Comparison of ENCODE assay signal across 7 mouse cellular contexts in the genomic region with DNA sequence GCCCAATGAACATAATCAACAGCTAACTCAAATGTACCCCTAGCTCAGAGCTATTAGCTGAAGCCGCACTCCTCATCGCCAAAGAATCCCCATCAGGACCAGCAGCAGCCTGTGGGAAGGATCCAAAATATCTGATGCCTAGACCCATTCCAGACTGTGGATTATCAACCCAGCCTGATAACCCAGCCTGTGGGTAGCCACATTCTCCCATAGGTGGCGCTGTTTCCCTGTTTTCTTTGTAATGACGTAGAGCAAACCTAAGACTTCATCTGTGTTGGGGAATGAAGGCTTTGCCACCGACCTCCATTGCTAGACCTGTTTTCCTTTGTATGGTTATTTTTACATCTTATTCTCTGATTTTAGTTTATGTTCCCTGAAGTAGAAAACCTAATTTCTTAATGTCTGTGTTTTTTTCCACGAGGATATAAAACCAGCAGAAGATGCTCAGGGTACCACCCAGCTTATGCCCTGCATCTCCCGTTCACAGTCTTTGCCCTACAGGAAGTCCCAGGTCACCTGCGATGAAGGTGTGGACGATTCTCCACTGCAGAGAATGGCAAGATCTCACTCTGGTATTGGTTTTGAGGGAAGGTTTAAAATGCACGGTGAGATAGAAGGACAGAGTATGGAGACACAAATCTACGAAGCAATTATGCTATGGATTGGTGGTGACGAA. TPM values are rescaled to one million over a fixed set of nuclear protein-coding genes. Genes with fewer than 3 reads are reported as not detected.
DNase-seq lines count a peak whose midpoint lies in the region; TF ChIP-seq lines count a peak whose summit lies in the region.

No protein-coding gene starts in this region.

- TF ChIP-seq CTCF in layer of hippocampus, adult 2 months (conservative IDR thresholded peaks at IDR 0.05): peak; percentile 95

- no peak overlapping the region for H3K4me3 ChIP-seq in ES-E14 (ENCODE audit: insufficient read depth in 1 of 2, low read depth in 1 of 2, low read length in 2 of 2, poor library complexity in 1 of 2, severe bottlenecking in 1 of 2)
- H3K4me3 ChIP-seq in embryonic facial prominence, embryonic 10.5 days: no peak overlapping the region
- H3K4me3 ChIP-seq in layer of hippocampus, adult 2 months: peak overlapping the region; percentile 8; the same call in 1 of the 2 replicates

- peak; percentile 71 for DNase-seq in ES-E14 (ENCODE audit: low read depth, low spot score)
- DNase-seq in adrenal gland, postnatal 25 days: peak; percentile 43
- DNase-seq in embryonic facial prominence, embryonic 10.5 days (ENCODE audit: low spot score): peak; percentile 78
- DNase-seq in heart, postnatal 14 days: peak; percentile 60 to 85
- peak; percentile 63 to 81 for DNase-seq in layer of hippocampus, adult 2 months (ENCODE audit: low spot score in 2 of 2)
- DNase-seq in lung, postnatal 14 days: peak; percentile 83
- peak; percentile 77 to 78 for DNase-seq in right cerebral cortex, adult 2 months (ENCODE audit: low spot score in 2 of 2)

- whole genome bisulfite sequencing in embryonic facial prominence, embryonic 10.5 days: 35% methylated on average over 12 of the region's 12 CpGs

- in situ Hi-C loops in ES-E14 (cut with MboI; ENCODE audit: low sequenced_read_pairs in 2 of 2, unreplicated experiment in 2 of 2): no loop called here

- H3K36me3 ChIP-seq in ES-E14 (ENCODE audit: control insufficient read depth, insufficient read depth, low read length, poor library complexity, severe bottlenecking): no peaks in the 10 kb centered on the region
- H3K36me3 ChIP-seq in embryonic facial prominence, embryonic 10.5 days (replicated peaks): no peaks in the 10 kb centered on the region

- no peaks in the 10 kb centered on the region for H3K27me3 ChIP-seq in embryonic facial prominence, embryonic 10.5 days (replicated peaks; ENCODE audit: low read depth, poor library complexity, severe bottlenecking)

- peaks cover 2 to 6% of the 10 kb centered on the region in 2 experiments; a peak in 2 of 4 replicates for H3K4me1 ChIP-seq in ES-E14 (ENCODE audit: control insufficient read depth in 2 of 2, insufficient read depth in 2 of 2, low read length in 2 of 2, poor library complexity in 1 of 2)
- peaks cover 8% of the 10 kb centered on the region for H3K4me1 ChIP-seq in embryonic facial prominence, embryonic 10.5 days

- no peaks in the 10 kb centered on the region for H3K9me3 ChIP-seq in ES-E14 (ENCODE audit: control insufficient read depth, insufficient read depth, low read depth, low read length)
- H3K9me3 ChIP-seq in embryonic facial prominence, embryonic 10.5 days: no peaks in the 10 kb centered on the region

- no peak overlapping the region for H3K27ac ChIP-seq in ES-E14 (ENCODE audit: insufficient read depth, low read depth, low read length, poor library complexity, severe bottlenecking)
- H3K27ac ChIP-seq in embryonic facial prominence, embryonic 10.5 days (replicated peaks): no peak overlapping the region
- H3K27ac ChIP-seq in layer of hippocampus, adult 2 months: no peak overlapping the region

- intact Hi-C loops in heart, postnatal 14 days (cut with DNase I): loop anchor here (5.0 to 10.0 kb wide), 3 partner anchors 164 to 287 kb away; no protein-coding TSS in a partner anchor

- H3K9ac ChIP-seq in ES-E14 (ENCODE audit: insufficient read depth, low read depth, low read length, poor library complexity, severe bottlenecking): no peak overlapping the region

TF ChIP-seq in ES-E14, 5 proteins besides CTCF, POLR2A, EP300 and RAD21:
- TF ChIP-seq CHD2 (IDR thresholded peaks at IDR 0.05; ENCODE audit: low read depth, low read length) (no peak), ZC3H11A (IDR thresholded peaks at IDR 0.05; ENCODE audit: borderline replicate concordance, low read depth, low read length) (no peak), MAFK (IDR thresholded peaks at IDR 0.05; ENCODE audit: insufficient read depth, low read depth, low read length) (no peak), HCFC1 (IDR thresholded peaks at IDR 0.05; ENCODE audit: borderline replicate concordance, insufficient read depth, low read length) (no peak), ZNF384 (IDR thresholded peaks at IDR 0.05; ENCODE audit: low read depth, low read length) (no peak)

RNA-seq across cellular contexts. Expression of gene Arhgap35, which starts 13.4 kb away (rescaled TPM):
- total RNA-seq in ES-E14 (2012; rRNA removed): 43.0 and 46.6 TPM in 2 replicates
- 74.8 and 76.1 TPM in 2 replicates for total RNA-seq in adrenal gland, postnatal 25 days (2021)
- 32.4 and 32.6 TPM in 2 replicates for polyA plus RNA-seq in embryonic facial prominence, embryonic 10.5 days (2016; fragmentation: Nextera tagmentation; extraction: Ambion mirVana)
- total RNA-seq in heart, postnatal 14 days (2021): 10 to 100 TPM; 42.8 to 44.1 TPM
- total RNA-seq in layer of hippocampus, adult 2 months (2021): 100 to 1,000 TPM; 124 to 128 TPM

RNA-seq across cellular contexts. Expression of gene Ceacam15, which starts 47.3 kb away (rescaled TPM):
- not detected in 2 replicates for total RNA-seq in ES-E14 (2012; rRNA removed)
- not detected in 2 replicates for total RNA-seq in adrenal gland, postnatal 25 days (2021)
- not detected in 2 replicates for polyA plus RNA-seq in embryonic facial prominence, embryonic 10.5 days (2016; fragmentation: Nextera tagmentation; extraction: Ambion mirVana)
- total RNA-seq in heart, postnatal 14 days (2021): not detected
- not detected for total RNA-seq in layer of hippocampus, adult 2 months (2021)
